Mouse (Mus musculus): Measurements from ENCODE around the gene Gm13199. TPM values are rescaled to one million over a fixed set of nuclear protein-coding genes. Genes with fewer than 3 reads are reported as not detected.

The Gm13199 gene
- total RNA-seq, 1 experiment from 2014 or later, result 0.85 TPM

DNA sequence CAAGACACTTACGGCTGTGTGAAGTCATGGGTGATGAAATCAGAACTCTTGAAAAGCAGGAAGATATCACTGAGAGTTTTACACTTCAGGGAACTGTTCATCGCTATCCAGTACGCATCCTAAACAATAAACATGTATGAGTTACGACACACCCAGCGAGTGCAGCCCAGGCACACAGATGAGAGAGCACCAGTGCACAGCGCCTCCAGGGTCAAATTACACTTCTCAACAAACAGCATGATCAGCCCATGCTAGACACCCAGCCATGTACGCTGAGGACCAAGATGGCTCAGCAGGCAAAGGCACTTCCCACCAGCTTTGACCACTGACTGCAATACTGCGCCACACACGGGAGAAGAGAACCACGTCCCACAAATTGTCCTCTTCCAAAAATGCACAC, 41.5 kb downstream of the Gm13199 start:
- DNase-seq, result no peak

Other genes starting within 250 kb of the Gm13199 start
- gene Camk1d, start 148.4 kb downstream of the Gm13199 start, total RNA-seq (2021), result 4.9 and 7.4 TPM in 2 replicates
- gene Nudt5, start 17.9 kb downstream of the Gm13199 start, total RNA-seq (2021), result 41.9 and 43.2 TPM in 2 replicates
- gene Cdc123, start 17.8 kb downstream of the Gm13199 start, total RNA-seq (2021), result 129 and 133 TPM in 2 replicates
- 41.2 and 55.9 TPM in 2 replicates for gene Sec61a2, start 32.5 kb upstream of the Gm13199 start, total RNA-seq (2021)
- gene Dhtkd1, start 79.9 kb upstream of the Gm13199 start, total RNA-seq (2021), result 15.7 and 16.8 TPM in 2 replicates
- 28.6 and 30.2 TPM in 2 replicates for gene Upf2, start 88.5 kb upstream of the Gm13199 start, total RNA-seq (2021)